In genomic region chr2:116876955-116877615, GRCm38 (mm10) we compare ENCODE assay signal across 20 mouse cellular contexts. TPM values are rescaled to one million over a fixed set of nuclear protein-coding genes. Genes with fewer than 3 reads are reported as not detected.
DNase-seq lines count a peak whose midpoint lies in the region; ATAC-seq and TF ChIP-seq lines count a peak whose summit lies in the region.
"Had no signal": no experiment of that assay in that cellular context is flagged by ENCODE, and none has a peak within 500 bp of the region (broad histone marks: within the 10 kb centered on the region; RNA-seq: fewer than 3 reads in every experiment).

No protein-coding gene starts in this region.

- peak overlapping the region; percentile 49 for H3K4me3 ChIP-seq in E14TG2a.4 (replicated peaks; ENCODE audit: low read length)
- H3K4me3 ChIP-seq in forebrain, embryonic 13.5 days: no peak overlapping the region
- H3K4me3 ChIP-seq in hindbrain, embryonic 16.5 days (ENCODE audit: low read length): no peak overlapping the region
- no peak overlapping the region for H3K4me3 ChIP-seq in lung, adult 2 months (replicated peaks; ENCODE audit: extremely low read depth, low read depth, low read length)
- H3K4me3 ChIP-seq: embryonic facial prominence, embryonic 15.5 days; heart, adult 2 months; kidney, embryonic 15.5 days had no signal

- peaks cover 12% of the 10 kb centered on the region for H3K4me1 ChIP-seq in E14TG2a.4 (replicated peaks; ENCODE audit: low read depth, low read length)
- H3K4me1 ChIP-seq in forebrain, embryonic 13.5 days: peaks cover 6% of the 10 kb centered on the region
- H3K4me1 ChIP-seq in hindbrain, embryonic 16.5 days (ENCODE audit: control insufficient read depth, insufficient read depth, low read depth, low read length): peaks cover 6% of the 10 kb centered on the region; the same call in 1 of the 2 replicates
- no peaks in the 10 kb centered on the region for H3K4me1 ChIP-seq in lung, adult 2 months (ENCODE audit: control insufficient read depth, insufficient read depth, low read length)
- H3K4me1 ChIP-seq: embryonic facial prominence, embryonic 15.5 days had no signal

- no peak overlapping the region for H3K4me2 ChIP-seq in forebrain, embryonic 13.5 days
- no peak overlapping the region for H3K4me2 ChIP-seq in hindbrain, embryonic 16.5 days (ENCODE audit: low read length)
- H3K4me2 ChIP-seq: embryonic facial prominence, embryonic 15.5 days; kidney, embryonic 15.5 days; liver, embryonic 11.5 days had no signal

- no peaks in the 10 kb centered on the region for H3K36me3 ChIP-seq in E14TG2a.4 (ENCODE audit: insufficient read depth, low read length)
- H3K36me3 ChIP-seq in forebrain, embryonic 13.5 days (ENCODE audit: poor library complexity, severe bottlenecking): no peaks in the 10 kb centered on the region
- H3K36me3 ChIP-seq in hindbrain, embryonic 16.5 days (ENCODE audit: control insufficient read depth, insufficient read depth, low read length): no peaks in the 10 kb centered on the region
- H3K36me3 ChIP-seq: embryonic facial prominence, embryonic 15.5 days; kidney, embryonic 15.5 days had no signal

- 26% methylated on average over 9 of the region's 9 CpGs for WGBS in forebrain, embryonic 13.5 days
- 26% methylated on average over 9 of the region's 9 CpGs for WGBS in hindbrain, embryonic 16.5 days
- WGBS in lung, adult 2 months: 55% methylated on average over 9 of the region's 9 CpGs

- H3K9me3 ChIP-seq in E14TG2a.4 (ENCODE audit: low read length): no peaks in the 10 kb centered on the region
- H3K9me3 ChIP-seq in forebrain, embryonic 13.5 days (replicated peaks): no peaks in the 10 kb centered on the region
- no peaks in the 10 kb centered on the region for H3K9me3 ChIP-seq in hindbrain, embryonic 16.5 days (ENCODE audit: control insufficient read depth, low read length)
- H3K9me3 ChIP-seq: embryonic facial prominence, embryonic 15.5 days; kidney, embryonic 15.5 days had no signal

- TF ChIP-seq CTCF in E14TG2a.4 (conservative IDR thresholded peaks at IDR 0.05; ENCODE audit: low read length): no peak
- TF ChIP-seq CTCF in lung, adult 2 months (IDR thresholded peaks at IDR 0.05; ENCODE audit: insufficient read depth, low read length): no peak

- no peak for DNase-seq in frontal cortex, postnatal 36 days (ENCODE audit: low spot score in 2 of 2)
- DNase-seq in right cerebral cortex, adult 2 months (ENCODE audit: low spot score in 2 of 2): no peak
- no peak for DNase-seq in lung, adult 2 months
- DNase-seq: adrenal gland, adult 2 months; cerebellum, postnatal 14 days; heart, adult 2 months; thymus, postnatal 4 days had no signal

- TF ChIP-seq POLR2A in lung, adult 2 months (IDR thresholded peaks at IDR 0.05; ENCODE audit: borderline replicate concordance, extremely low read depth, low read depth, low read length): no peak

- H3K27me3 ChIP-seq in E14TG2a.4 (ENCODE audit: insufficient read depth, low read length): 0 out of 2 replicates have a peak, but pooled peaks cover 8% of the 10 kb centered on the region
- no peaks in the 10 kb centered on the region for H3K27me3 ChIP-seq in forebrain, embryonic 13.5 days
- no peaks in the 10 kb centered on the region for H3K27me3 ChIP-seq in hindbrain, embryonic 16.5 days (replicated peaks; ENCODE audit: control insufficient read depth, insufficient read depth, low read length)
- H3K27me3 ChIP-seq: embryonic facial prominence, embryonic 15.5 days; kidney, embryonic 15.5 days had no signal

- no peak overlapping the region for H3K9ac ChIP-seq in forebrain, embryonic 13.5 days
- H3K9ac ChIP-seq in hindbrain, embryonic 16.5 days (ENCODE audit: low read depth, low read length): no peak overlapping the region
- H3K9ac ChIP-seq: embryonic facial prominence, embryonic 15.5 days; kidney, embryonic 15.5 days had no signal

- H3K27ac ChIP-seq in forebrain, embryonic 13.5 days: peak overlapping the region; percentile 7
- H3K27ac ChIP-seq in hindbrain, embryonic 16.5 days (ENCODE audit: low read depth, low read length): no peak overlapping the region
- H3K27ac ChIP-seq: embryonic facial prominence, embryonic 15.5 days; heart, adult 2 months; kidney, embryonic 15.5 days had no signal

- ATAC-seq in frontal cortex, adult (ENCODE audit: low TSS enrichment): peak; percentile 53; the same call in 1 of the 2 replicates
- ATAC-seq in forebrain, embryonic 13.5 days: peak; percentile 51; the same call in 1 of the 2 replicates
- ATAC-seq in hindbrain, embryonic 16.5 days: peak; percentile 58; the same call in 1 of the 2 replicates
- no peak for ATAC-seq in megakaryocyte-erythroid progenitor cell, adult 5-6 weeks (replicated peaks; ENCODE audit: low FRiP score, low TSS enrichment, poor library complexity, severe bottlenecking)

RNA-seq across cellular contexts. Expression of gene Tmco5, which starts 1.4 kb away (rescaled TPM):
- polyA plus RNA-seq in forebrain, embryonic 13.5 days (2015; fragmentation: Nextera tagmentation; extraction: Ambion mirVana): not detected in 2 replicates
- polyA plus RNA-seq in hindbrain, embryonic 16.5 days (2015; fragmentation: Nextera tagmentation; extraction: Ambion mirVana): not detected in 2 replicates
- not detected in 2 replicates for total RNA-seq in megakaryocyte-erythroid progenitor cell, adult 5-6 weeks (2014; fragmentation: Nextera tagmentation)
- not detected in 2 replicates for total RNA-seq in megakaryocyte-erythroid progenitor cell, adult 5-6 weeks (2017)
- polyA plus RNA-seq in lung, adult 2 months (2012; rRNA removed): not detected in 2 replicates
- total RNA-seq: adrenal gland, adult 2 months; heart, adult 2 months had no signal
- polyA plus RNA-seq: adrenal gland, adult 2 months; embryonic facial prominence, embryonic 15.5 days; heart, adult 2 months; heart, postnatal 0 days; intestine, embryonic 14.5 days; kidney, embryonic 15.5 days; liver, embryonic 11.5 days; lung, embryonic 16.5 days; small intestine, adult 2 months; stomach, embryonic 14.5 days had no signal
